Mouse (Mus musculus): ENCODE measurements around the gene Fnbp1. TPM values are rescaled to one million over a fixed set of nuclear protein-coding genes. Genes with fewer than 3 reads are reported as not detected.
A peak's percentile ranks its signal among the peaks of the same experiment; 100 is the strongest.

The Fnbp1 gene
- total RNA-seq, 2 experiments from 2014 or later, result 7.9 to 13.2 TPM

DNA sequence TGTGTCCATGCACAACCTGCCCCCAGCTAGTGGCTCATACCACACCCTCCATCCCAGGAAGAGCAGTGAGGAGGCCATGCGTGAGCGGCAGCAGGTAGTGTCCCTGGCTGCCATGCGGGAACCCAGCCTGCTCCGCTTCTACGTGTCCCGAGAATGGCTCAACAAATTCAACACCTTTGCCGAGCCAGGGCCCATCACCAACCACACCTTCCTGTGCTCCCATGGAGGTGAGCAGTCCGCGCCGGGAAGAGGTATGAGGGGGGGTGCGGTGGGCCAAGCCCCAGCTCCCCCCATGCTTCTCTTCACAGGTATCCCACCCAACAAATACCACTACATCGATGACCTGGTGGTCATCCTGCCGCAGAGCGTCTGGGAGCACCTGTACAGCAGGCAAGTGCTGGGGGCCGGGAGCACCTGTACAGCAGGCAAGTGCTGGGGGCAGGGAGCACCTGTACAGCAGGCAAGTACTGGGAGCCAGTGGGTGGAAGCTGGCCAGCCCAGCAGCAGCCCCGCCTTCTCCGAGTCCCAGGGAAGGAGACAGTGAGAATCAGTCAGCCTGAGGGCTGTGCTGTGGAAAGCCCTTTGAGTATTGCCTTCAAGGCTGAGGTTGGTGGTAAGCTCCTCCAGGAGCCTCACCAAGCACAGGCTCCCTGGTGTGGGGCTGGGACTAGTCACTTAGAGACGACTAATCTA lies 124.0 kb downstream of the Fnbp1 start:
- no peak for DNase-seq
- H3K27ac ChIP-seq, result no peak overlapping the region
- no peak for TF ChIP-seq CTCF (IDR thresholded peaks at IDR 0.05)
- intact Hi-C loops (cut with DNase I), result no loop called here
- H3K4me3 ChIP-seq, result no peak overlapping the region

DNA sequence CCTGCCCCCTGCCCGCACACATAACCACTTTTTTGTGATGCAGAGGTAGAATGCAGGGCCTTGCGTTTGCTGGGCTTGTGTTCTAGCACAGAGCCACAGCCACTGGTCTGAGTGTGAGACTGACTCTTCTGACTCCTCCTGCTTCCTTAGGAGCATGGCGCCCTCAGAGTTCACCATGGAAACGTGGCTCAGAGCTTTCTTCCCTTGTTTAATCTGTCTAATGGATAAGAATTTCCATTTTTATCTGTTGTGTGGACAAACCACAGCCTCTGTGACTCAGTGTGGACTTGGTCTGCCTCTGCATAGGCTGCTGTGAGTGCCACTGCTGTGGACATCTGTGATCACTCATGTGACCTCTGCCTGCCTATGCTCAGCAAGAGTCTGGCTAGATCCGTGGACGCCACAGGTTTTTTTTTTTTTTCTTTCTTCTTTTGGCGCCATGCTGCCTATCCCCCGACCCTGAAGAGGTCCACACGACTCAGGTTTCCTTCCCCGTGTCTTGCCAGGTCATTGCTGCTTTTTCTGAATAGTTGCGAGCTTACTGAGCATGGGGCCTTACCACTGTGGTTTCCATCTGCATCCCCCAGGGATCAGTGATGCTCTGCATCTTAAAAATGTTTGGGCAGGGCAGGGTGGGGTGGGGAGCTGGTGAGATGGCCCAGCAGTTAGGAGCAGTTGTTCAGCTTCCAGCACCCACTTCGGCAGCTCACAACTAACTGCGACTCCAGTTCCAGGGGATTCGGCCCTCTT lies 128.3 kb downstream of the Fnbp1 start:
- no peak for DNase-seq
- no peak overlapping the region for H3K4me3 ChIP-seq
- intact Hi-C loops (cut with DNase I), result no loop called here
- no peak overlapping the region for H3K27ac ChIP-seq
- no peak for TF ChIP-seq CTCF (IDR thresholded peaks at IDR 0.05)

DNA sequence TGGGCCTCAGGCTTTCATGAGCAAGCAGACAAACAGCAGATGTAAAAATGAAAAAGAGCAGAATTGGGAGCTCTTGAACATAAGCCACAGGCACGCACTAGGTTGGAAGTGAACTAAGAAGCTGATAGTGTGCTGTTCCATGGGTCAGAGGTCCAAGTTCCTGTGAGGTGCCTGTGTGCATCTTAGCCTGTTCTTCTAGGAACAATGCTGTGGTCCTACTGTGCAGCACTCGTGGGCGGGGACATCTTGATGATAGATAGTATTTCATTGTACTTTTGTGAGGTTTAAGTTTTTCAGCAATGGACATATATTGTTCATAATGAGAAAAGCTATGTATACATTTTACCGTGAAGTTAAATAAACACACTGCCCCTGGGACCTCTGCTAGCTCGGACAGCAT lies 134.6 kb downstream of the Fnbp1 start:
- no peak overlapping the region for H3K27ac ChIP-seq
- no peak for TF ChIP-seq CTCF (IDR thresholded peaks at IDR 0.05)
- H3K4me3 ChIP-seq, result no peak overlapping the region
- DNase-seq, result no peak
- intact Hi-C loops (cut with DNase I), result no loop called here

DNA sequence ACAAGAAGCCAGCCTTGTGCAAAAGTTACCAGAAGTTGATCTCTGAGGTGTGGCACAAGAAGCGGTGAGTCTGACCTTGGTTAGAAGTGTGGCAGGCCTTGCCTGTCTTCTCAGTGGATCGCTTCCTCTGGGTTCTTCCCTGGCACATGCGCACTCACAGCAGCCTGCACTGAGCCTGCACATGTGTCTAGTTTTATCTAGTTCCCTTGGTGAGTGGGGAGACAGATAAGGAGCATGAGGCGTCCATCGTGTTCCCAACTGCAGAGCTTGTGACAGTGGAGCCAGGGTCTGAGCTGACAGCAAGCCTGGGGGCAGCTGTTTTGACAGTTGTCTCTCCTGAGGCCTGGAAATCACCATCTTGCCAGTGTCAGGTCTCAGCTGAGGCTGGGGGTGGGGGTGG lies 135.4 kb downstream of the Fnbp1 start:
- no peak overlapping the region for H3K4me3 ChIP-seq
- intact Hi-C loops (cut with DNase I), result no loop called here
- TF ChIP-seq CTCF (IDR thresholded peaks at IDR 0.05), result no peak
- DNase-seq, result no peak
- H3K27ac ChIP-seq, result no peak overlapping the region

GRCm38 (mm10) chr2:31005453-31005852 lies 136.4 kb downstream of the Fnbp1 start:
- DNase-seq, result no peak
- TF ChIP-seq CTCF (IDR thresholded peaks at IDR 0.05), result no peak
- intact Hi-C loops (cut with DNase I), result no loop called here
- Histone ChIP-seq H3K27ac (no peak overlapping the region), H3K4me3 (no peak overlapping the region)

DNA sequence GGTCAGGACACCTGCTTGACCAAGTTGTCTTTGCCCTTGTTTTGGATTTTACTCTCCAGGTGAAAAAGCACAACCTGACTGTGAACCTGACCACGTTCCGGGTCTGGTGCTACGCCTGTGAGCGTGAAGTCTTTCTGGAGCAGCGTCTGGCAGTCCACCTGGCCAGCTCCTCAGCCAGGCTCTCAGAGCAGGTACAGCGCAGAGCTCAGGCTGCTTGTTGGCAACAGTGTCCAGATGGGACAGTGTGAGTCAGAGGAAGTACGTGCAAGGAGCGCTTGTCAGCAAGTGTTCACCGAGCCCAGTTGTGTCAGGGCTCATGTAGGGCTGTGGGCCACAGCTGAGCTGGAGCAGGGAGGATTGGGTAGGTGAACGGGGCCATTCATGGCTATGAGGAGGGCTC lies 139.0 kb downstream of the Fnbp1 start:
- intact Hi-C loops (cut with DNase I), result no loop called here
- no peak overlapping the region for H3K27ac ChIP-seq
- H3K4me3 ChIP-seq, result no peak overlapping the region
- no peak for TF ChIP-seq CTCF (IDR thresholded peaks at IDR 0.05)
- no peak for DNase-seq

- no peak for DNase-seq
- TF ChIP-seq CTCF (IDR thresholded peaks at IDR 0.05), result no peak
- intact Hi-C loops (cut with DNase I), result no loop called here
- Histone ChIP-seq H3K4me3 (no peak overlapping the region), H3K27ac (no peak overlapping the region)
These were observed 143.2 kb downstream of the Fnbp1 start for GRCm38 (mm10) chr2:30998443-30999260.

- intact Hi-C loops (cut with DNase I), result no loop called here
- Histone ChIP-seq H3K4me3 (peak overlapping the region; percentile 4), H3K27ac (peak overlapping the region; percentile 50)
- no peak for TF ChIP-seq CTCF (IDR thresholded peaks at IDR 0.05)
- peak; percentile 60 for DNase-seq
These were observed 146.3 kb downstream of the Fnbp1 start for GRCm38 (mm10) chr2:30995432-30995996.

GRCm38 (mm10) chr2:30994853-30995252 lies 147.0 kb downstream of the Fnbp1 start:
- DNase-seq, result no peak
- H3K4me3 ChIP-seq, result no peak overlapping the region
- H3K27ac ChIP-seq, result no peak overlapping the region
- no peak for TF ChIP-seq CTCF (IDR thresholded peaks at IDR 0.05)
- intact Hi-C loops (cut with DNase I), result no loop called here

DNA sequence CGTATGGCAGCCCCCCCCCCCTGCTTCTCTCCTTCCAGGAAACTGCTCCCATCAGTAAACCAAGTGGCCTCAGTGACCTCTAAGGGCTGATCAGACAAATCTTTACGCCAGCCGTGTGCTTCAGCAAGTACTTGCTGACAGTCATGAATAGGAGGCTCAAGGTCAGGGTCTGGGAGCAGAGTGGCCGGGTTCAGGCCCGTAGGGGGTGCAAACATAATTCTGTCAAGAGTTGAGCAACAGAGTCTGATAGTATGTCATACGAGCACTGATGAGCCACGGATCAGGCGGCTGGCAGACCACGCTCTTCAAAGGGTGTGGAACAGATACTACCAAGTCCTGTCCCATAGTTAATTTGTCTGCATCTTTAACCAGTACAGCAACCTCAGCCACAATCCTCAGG lies 151.6 kb downstream of the Fnbp1 start:
- no peak overlapping the region for H3K4me3 ChIP-seq
- no peak for DNase-seq
- H3K27ac ChIP-seq, result no peak overlapping the region
- intact Hi-C loops (cut with DNase I), result no loop called here
- TF ChIP-seq CTCF (IDR thresholded peaks at IDR 0.05), result no peak

DNA sequence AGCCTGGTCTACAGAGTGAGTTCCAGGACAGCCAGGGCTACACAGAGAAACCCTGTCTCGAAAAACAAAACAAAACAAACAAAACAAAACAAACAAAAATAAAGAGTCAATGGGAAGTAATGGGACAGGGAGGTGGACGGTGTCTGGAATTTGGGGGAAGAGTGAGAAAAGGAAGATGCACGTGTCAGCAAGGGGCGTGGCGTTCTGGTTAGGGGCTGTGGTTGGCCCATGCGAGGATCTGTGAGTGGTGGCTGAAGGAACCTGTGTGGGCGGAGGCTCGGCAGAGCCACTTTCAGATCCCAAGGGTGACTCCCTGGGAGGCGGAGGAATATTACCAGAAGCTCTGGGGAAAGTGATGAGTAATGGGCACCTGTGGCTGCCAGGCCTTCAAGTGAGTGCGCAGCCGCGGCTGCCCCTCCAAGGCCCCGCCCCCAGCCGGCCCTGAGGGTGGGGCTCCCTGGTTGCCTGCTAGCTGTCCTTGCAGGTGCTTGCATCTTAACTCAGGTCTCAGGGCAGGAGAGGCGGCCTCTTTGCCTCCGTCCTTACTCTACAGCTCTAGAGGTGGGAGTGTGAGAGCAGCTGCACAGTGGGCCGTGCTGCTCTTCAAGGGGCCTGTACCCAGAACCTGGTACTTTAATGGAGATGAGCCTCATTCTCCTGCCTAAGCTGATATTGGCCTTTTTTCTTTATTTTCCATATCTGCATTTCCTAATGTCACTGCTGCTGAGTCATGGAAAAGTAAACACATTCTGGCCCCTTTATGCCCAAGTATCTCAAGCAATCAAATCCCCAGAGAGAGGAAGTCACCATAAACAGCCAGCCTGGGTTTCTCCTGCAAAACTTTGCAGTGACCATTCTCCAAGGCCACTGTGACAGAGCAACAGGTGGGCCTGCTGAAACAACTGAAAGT lies 156.4 kb downstream of the Fnbp1 start:
- peak overlapping the region; percentile 67 for H3K27ac ChIP-seq
- no peak overlapping the region; the same call in 1 of the 2 replicates for H3K4me3 ChIP-seq
- TF ChIP-seq CTCF (IDR thresholded peaks at IDR 0.05), result no peak
- peak; percentile 65 for DNase-seq
- intact Hi-C loops (cut with DNase I), result no loop called here

GRCm38 (mm10) chr2:30983024-30983423 lies 158.8 kb downstream of the Fnbp1 start:
- intact Hi-C loops (cut with DNase I), result no loop called here
- TF ChIP-seq CTCF (IDR thresholded peaks at IDR 0.05), result no peak
- Histone ChIP-seq H3K4me3 (peak overlapping the region; percentile 89), H3K27ac (peak overlapping the region; percentile 92)
- peak; percentile 34 for DNase-seq

Data from gastrocnemius, adult 2 months (tissue).